Mouse (Mus musculus): ENCODE data around the gene Ralgps1. TPM values are rescaled to one million over a fixed set of nuclear protein-coding genes. Genes with fewer than 3 reads are reported as not detected.

Ralgps1 gene
- total and polyA plus RNA-seq, 2 experiments from 2014 or later: 20.7 to 69.9 TPM

GRCm38 (mm10) chr2:33210841-33211240 lies 160.4 kb downstream of the Ralgps1 start:
- H3K9ac ChIP-seq (replicated peaks; ENCODE audit: low read length): no peak overlapping the region
- DNase-seq (ENCODE audit: low spot score): no peak
- H3K9me3 ChIP-seq (ENCODE audit: low read length): no peaks in the 10 kb centered on the region
- no peak for ATAC-seq
- H3K4me3 ChIP-seq (ENCODE audit: low read length): no peak overlapping the region
- WGBS: 68% methylated on average over 2 of the region's 2 CpGs
- H3K4me2 ChIP-seq (ENCODE audit: low read depth, low read length): no peak overlapping the region
- no peak for TF ChIP-seq CTCF (IDR thresholded peaks at IDR 0.05; ENCODE audit: low read depth)
- no peaks in the 10 kb centered on the region for H3K36me3 ChIP-seq (ENCODE audit: insufficient read depth, low read length)
- H3K4me1 ChIP-seq (ENCODE audit: insufficient read depth, low read length): peaks cover 10% of the 10 kb centered on the region
- no peak overlapping the region for H3K27ac ChIP-seq
- H3K27me3 ChIP-seq (ENCODE audit: insufficient read depth, low read length): no peaks in the 10 kb centered on the region

DNA sequence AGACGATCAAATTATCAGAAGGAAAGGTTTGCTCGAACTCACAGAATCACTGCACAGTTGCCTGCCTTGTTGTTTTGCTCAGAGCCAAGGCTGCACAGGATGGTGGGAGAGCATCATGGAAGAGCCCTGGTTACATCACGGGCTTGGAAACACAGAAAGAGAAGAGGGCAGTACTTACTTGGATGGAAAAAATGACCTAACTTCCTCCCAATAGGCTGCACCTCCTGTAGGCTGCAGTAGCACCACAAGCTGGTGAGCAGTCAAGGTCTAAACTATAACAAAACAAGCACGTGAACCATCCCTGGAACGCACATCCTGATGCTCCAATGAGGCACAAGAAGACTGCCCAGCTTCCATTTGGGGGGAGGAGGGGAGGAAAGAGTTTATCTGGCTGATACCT lies 163.2 kb downstream of the Ralgps1 start:
- Histone ChIP-seq H3K9me3 (ENCODE audit: low read length) (no peaks in the 10 kb centered on the region), H3K4me3 (ENCODE audit: low read length) (no peak overlapping the region), H3K4me1 (ENCODE audit: insufficient read depth, low read length) (peaks cover 14% of the 10 kb centered on the region), H3K9ac (replicated peaks; ENCODE audit: low read length) (no peak overlapping the region), H3K4me2 (ENCODE audit: low read depth, low read length) (no peak overlapping the region), H3K27ac (no peak overlapping the region), H3K36me3 (ENCODE audit: insufficient read depth, low read length) (no peaks in the 10 kb centered on the region), H3K27me3 (ENCODE audit: insufficient read depth, low read length) (no peaks in the 10 kb centered on the region)
- ATAC-seq (no peak), DNase-seq (ENCODE audit: low spot score) (no peak)
- WGBS: 87% methylated on average over 5 of the region's 5 CpGs
- no peak for TF ChIP-seq CTCF (IDR thresholded peaks at IDR 0.05; ENCODE audit: low read depth)

- H3K4me2 ChIP-seq (ENCODE audit: low read depth, low read length): no peak overlapping the region
- 17% methylated on average over 4 of the region's 4 CpGs for WGBS
- ATAC-seq (no peak), DNase-seq (ENCODE audit: low spot score) (no peak)
- H3K27ac ChIP-seq: peak overlapping the region; percentile 20; the same call in 1 of the 2 replicates
- no peaks in the 10 kb centered on the region for H3K9me3 ChIP-seq (ENCODE audit: low read length)
- H3K36me3 ChIP-seq (ENCODE audit: insufficient read depth, low read length): no peaks in the 10 kb centered on the region
- no peak overlapping the region for H3K9ac ChIP-seq (replicated peaks; ENCODE audit: low read length)
- peaks cover 15% of the 10 kb centered on the region for H3K4me1 ChIP-seq (ENCODE audit: insufficient read depth, low read length)
- no peaks in the 10 kb centered on the region for H3K27me3 ChIP-seq (ENCODE audit: insufficient read depth, low read length)
- no peak for TF ChIP-seq CTCF (IDR thresholded peaks at IDR 0.05; ENCODE audit: low read depth)
- no peak overlapping the region for H3K4me3 ChIP-seq (ENCODE audit: low read length)
Measured at GRCm38 (mm10) chr2:33207069-33207468, 164.2 kb downstream of the Ralgps1 start.

GRCm38 (mm10) chr2:33205939-33206525 lies 165.3 kb downstream of the Ralgps1 start:
- 39% methylated on average over 14 of the region's 14 CpGs for WGBS
- peak overlapping the region; percentile 43; the same call in 1 of the 2 replicates for H3K27ac ChIP-seq
- ATAC-seq: peak; percentile 50; the same call in 1 of the 2 replicates

DNA sequence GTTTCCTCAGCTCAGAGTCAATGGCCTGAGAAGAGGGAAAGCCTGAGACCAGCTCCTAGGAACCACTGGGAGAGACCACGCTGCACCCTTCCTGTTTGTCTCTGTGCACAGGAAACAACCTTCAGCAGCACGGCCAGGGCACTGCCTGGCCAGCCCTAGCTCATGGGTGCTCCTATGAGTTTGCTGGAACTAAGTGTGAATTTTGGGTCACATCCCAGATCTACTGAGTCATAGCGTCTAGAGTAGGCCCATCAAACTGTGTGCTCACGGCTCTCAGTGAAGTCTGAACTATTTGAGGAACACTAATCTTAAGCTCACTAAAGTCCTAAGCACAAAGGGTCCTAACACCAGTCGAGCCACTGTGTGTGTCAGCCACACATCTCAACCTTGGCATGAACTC lies 166.3 kb downstream of the Ralgps1 start:
- Histone ChIP-seq H3K9me3 (ENCODE audit: low read length) (no peaks in the 10 kb centered on the region), H3K27ac (no peak overlapping the region), H3K4me2 (ENCODE audit: low read depth, low read length) (no peak overlapping the region), H3K4me1 (ENCODE audit: insufficient read depth, low read length) (peaks cover 15% of the 10 kb centered on the region), H3K27me3 (ENCODE audit: insufficient read depth, low read length) (no peaks in the 10 kb centered on the region), H3K36me3 (ENCODE audit: insufficient read depth, low read length) (no peaks in the 10 kb centered on the region), H3K4me3 (ENCODE audit: low read length) (no peak overlapping the region), H3K9ac (replicated peaks; ENCODE audit: low read length) (no peak overlapping the region)
- ATAC-seq: no peak
- DNase-seq (ENCODE audit: low spot score): no peak
- TF ChIP-seq CTCF (IDR thresholded peaks at IDR 0.05; ENCODE audit: low read depth): no peak
- WGBS: 87% methylated on average over 5 of the region's 5 CpGs

More at GRCm38 (mm10) chr2:33205939-33206525, 165.3 kb downstream of the Ralgps1 start:
- DNase-seq (ENCODE audit: low spot score): peak; percentile 46
- H3K27me3 ChIP-seq (ENCODE audit: insufficient read depth, low read length): no peaks in the 10 kb centered on the region
- H3K9me3 ChIP-seq (ENCODE audit: low read length): no peaks in the 10 kb centered on the region
- H3K36me3 ChIP-seq (ENCODE audit: insufficient read depth, low read length): no peaks in the 10 kb centered on the region
- no peak for TF ChIP-seq CTCF (IDR thresholded peaks at IDR 0.05; ENCODE audit: low read depth)
- peaks cover 15% of the 10 kb centered on the region for H3K4me1 ChIP-seq (ENCODE audit: insufficient read depth, low read length)
- H3K9ac ChIP-seq (replicated peaks; ENCODE audit: low read length): no peak overlapping the region
- H3K4me2 ChIP-seq (ENCODE audit: low read depth, low read length): no peak overlapping the region
- no peak overlapping the region for H3K4me3 ChIP-seq (ENCODE audit: low read length)

DNA sequence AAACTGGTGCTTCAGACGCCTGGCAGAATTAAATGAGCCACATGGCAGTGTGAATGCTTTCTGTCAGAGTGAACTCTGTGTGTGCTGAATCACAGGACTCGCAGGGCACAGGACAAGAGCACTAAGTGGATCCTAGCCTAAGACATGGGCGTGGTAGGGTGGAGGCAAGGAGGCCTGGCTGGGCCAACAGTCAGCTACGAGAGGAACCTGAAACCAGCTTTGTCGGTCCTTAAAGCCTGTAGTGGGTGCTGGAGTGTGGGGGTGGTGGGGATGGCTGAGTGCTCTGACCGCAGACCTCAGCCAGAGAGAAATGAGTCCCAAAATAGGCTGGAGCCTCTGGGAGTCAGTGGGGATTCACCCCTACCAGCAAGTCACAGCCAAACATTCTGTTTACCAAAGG lies 168.0 kb downstream of the Ralgps1 start:
- H3K36me3 ChIP-seq (ENCODE audit: insufficient read depth, low read length): no peaks in the 10 kb centered on the region
- H3K4me3 ChIP-seq (ENCODE audit: low read length): no peak overlapping the region
- no peak for TF ChIP-seq CTCF (IDR thresholded peaks at IDR 0.05; ENCODE audit: low read depth)
- ATAC-seq (no peak), DNase-seq (ENCODE audit: low spot score) (no peak)
- H3K27me3 ChIP-seq (ENCODE audit: insufficient read depth, low read length): no peaks in the 10 kb centered on the region
- H3K4me1 ChIP-seq (ENCODE audit: insufficient read depth, low read length): peaks cover 15% of the 10 kb centered on the region
- 0 out of 2 replicates have a peak overlapping the region, but pooled peaks have one; percentile 6 for H3K9ac ChIP-seq (replicated peaks; ENCODE audit: low read length)
- no peaks in the 10 kb centered on the region for H3K9me3 ChIP-seq (ENCODE audit: low read length)
- 53% methylated on average over 6 of the region's 6 CpGs for WGBS
- no peak overlapping the region; the same call in 1 of the 2 replicates for H3K27ac ChIP-seq
- H3K4me2 ChIP-seq (ENCODE audit: low read depth, low read length): no peak overlapping the region

- no peak overlapping the region for H3K4me2 ChIP-seq (ENCODE audit: low read depth, low read length)
- no peak for TF ChIP-seq CTCF (IDR thresholded peaks at IDR 0.05; ENCODE audit: low read depth)
- 78% methylated on average over 14 of the region's 14 CpGs for WGBS
- ATAC-seq (no peak), DNase-seq (ENCODE audit: low spot score) (no peak)
- no peak overlapping the region for H3K27ac ChIP-seq
- H3K27me3 ChIP-seq (ENCODE audit: insufficient read depth, low read length): no peaks in the 10 kb centered on the region
- H3K4me3 ChIP-seq (ENCODE audit: low read length): no peak overlapping the region
- no peaks in the 10 kb centered on the region for H3K9me3 ChIP-seq (ENCODE audit: low read length)
- H3K4me1 ChIP-seq (ENCODE audit: insufficient read depth, low read length): peaks cover 11% of the 10 kb centered on the region
- no peak overlapping the region for H3K9ac ChIP-seq (replicated peaks; ENCODE audit: low read length)
- no peaks in the 10 kb centered on the region for H3K36me3 ChIP-seq (ENCODE audit: insufficient read depth, low read length)
Measured at GRCm38 (mm10) chr2:33200368-33201068, 170.8 kb downstream of the Ralgps1 start.
